Comparison of ENCODE assay signal across 9 mouse cellular contexts in the genomic region with DNA sequence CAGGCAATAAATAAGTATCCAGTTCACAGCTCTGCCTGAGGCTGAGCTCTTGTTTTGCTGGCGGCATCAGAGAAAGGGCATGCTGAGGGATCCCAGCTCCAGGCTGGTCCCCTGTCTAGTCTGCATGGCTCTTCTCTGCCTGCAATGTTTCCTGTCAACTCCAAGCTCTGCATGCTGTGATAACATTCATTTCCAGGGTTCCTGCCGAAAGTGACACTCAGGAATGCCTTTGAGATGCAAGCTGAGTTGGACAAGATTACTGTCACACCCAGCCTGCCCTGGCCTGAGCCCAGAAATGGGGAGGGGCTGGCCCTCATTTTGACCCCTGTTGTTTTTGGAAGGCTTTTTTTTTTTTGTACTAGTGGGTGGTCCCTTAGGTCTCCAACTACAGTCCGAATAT. TPM values are rescaled to one million over a fixed set of nuclear protein-coding genes. Genes with fewer than 3 reads are reported as not detected.
DNase-seq lines count a peak whose midpoint lies in the region; ATAC-seq and TF ChIP-seq lines count a peak whose summit lies in the region.
"Had no signal": no experiment of that assay in that cellular context is flagged by ENCODE, and none has a peak within 500 bp of the region (broad histone marks: within the 10 kb centered on the region; RNA-seq: fewer than 3 reads in every experiment).

No protein-coding gene starts in this region.

- peak; percentile 95 for DNase-seq in heart, adult 11 months
- DNase-seq in heart, adult 8-10 months (ENCODE audit: low spot score), result no peak
- peak; percentile 48 for DNase-seq in ES-E14 (ENCODE audit: low read depth, low spot score)
- DNase-seq in kidney, postnatal 4 days, result peak; percentile 81 to 86
- no peak for DNase-seq in frontal cortex, postnatal 36 days (ENCODE audit: low spot score in 2 of 2)
- DNase-seq in right cerebral cortex, adult 18-20 months, result no peak
- DNase-seq in right cerebral cortex, adult 2 months (ENCODE audit: low spot score in 2 of 2), result no peak

- 6% methylated on average over 3 of the region's 3 CpGs for WGBS in heart, embryonic 12.5 days

- in situ Hi-C loops in ES-E14 (cut with MboI; ENCODE audit: low sequenced_read_pairs in 2 of 2, unreplicated experiment in 2 of 2), result loop anchor here in 1 of 2 experiments (25.0 kb wide), 1 partner anchor 732 kb away; no protein-coding TSS in a partner anchor

- no peaks in the 10 kb centered on the region for H3K9me3 ChIP-seq in ES-E14 (ENCODE audit: control insufficient read depth, insufficient read depth, low read depth, low read length)
- H3K9me3 ChIP-seq in heart, embryonic 12.5 days (replicated peaks), result no peaks in the 10 kb centered on the region

- H3K4me3 ChIP-seq in ES-E14 (ENCODE audit: insufficient read depth in 1 of 2, low read depth in 1 of 2, low read length in 2 of 2, poor library complexity in 1 of 2, severe bottlenecking in 1 of 2), result no peak overlapping the region
- H3K4me3 ChIP-seq in heart, embryonic 12.5 days, result no peak overlapping the region

- no peak overlapping the region for H3K9ac ChIP-seq in ES-E14 (ENCODE audit: insufficient read depth, low read depth, low read length, poor library complexity, severe bottlenecking)
- no peak overlapping the region for H3K9ac ChIP-seq in heart, embryonic 12.5 days

- H3K4me1 ChIP-seq in ES-E14 (ENCODE audit: control insufficient read depth in 2 of 2, insufficient read depth in 2 of 2, low read length in 2 of 2, poor library complexity in 1 of 2), result peaks cover 0 to 2% of the 10 kb centered on the region in 2 experiments; a peak in 2 of 4 replicates
- peaks cover 23% of the 10 kb centered on the region for H3K4me1 ChIP-seq in heart, embryonic 12.5 days (replicated peaks)

- H3K27ac ChIP-seq in ES-E14 (ENCODE audit: insufficient read depth, low read depth, low read length, poor library complexity, severe bottlenecking), result no peak overlapping the region
- H3K27ac ChIP-seq in heart, embryonic 12.5 days (ENCODE audit: poor library complexity, severe bottlenecking), result peak overlapping the region; percentile 76

- H3K36me3 ChIP-seq in ES-E14 (ENCODE audit: control insufficient read depth, insufficient read depth, low read length, poor library complexity, severe bottlenecking), result no peaks in the 10 kb centered on the region
- no peaks in the 10 kb centered on the region for H3K36me3 ChIP-seq in heart, embryonic 12.5 days

- no peaks in the 10 kb centered on the region for H3K27me3 ChIP-seq in heart, embryonic 12.5 days (replicated peaks)

- peak; percentile 76 for ATAC-seq in heart, embryonic 12.5 days (ENCODE audit: insufficient number of reproducible peaks, low FRiP score)

- peak overlapping the region; percentile 42 for H3K4me2 ChIP-seq in heart, embryonic 12.5 days

TF ChIP-seq in ES-E14, 5 proteins besides CTCF, POLR2A, EP300 and RAD21:
- TF ChIP-seq ZC3H11A (IDR thresholded peaks at IDR 0.05; ENCODE audit: borderline replicate concordance, low read depth, low read length) (no peak), ZNF384 (IDR thresholded peaks at IDR 0.05; ENCODE audit: low read depth, low read length) (peak; percentile 93)

RNA-seq across cellular contexts. Expression of gene Itgb6, which starts 7.6 kb away (rescaled TPM):
- total RNA-seq in heart, adult 8-10 months (2022), result 10 to 100 TPM; 20.2 to 32.3 (median 24.9) TPM
- 0.04 and 0.26 TPM in 2 replicates for total RNA-seq in ES-E14 (2012; rRNA removed)
- 0.14 and 0.17 TPM in 2 replicates for polyA plus RNA-seq in heart, embryonic 12.5 days (2016; fragmentation: Nextera tagmentation; extraction: Ambion mirVana)
- total RNA-seq: hematopoietic stem cell, adult 5-6 weeks had no signal

Comparison
In these comparisons a context has a peak if more than half of its experiments do, and no peak if none do; other contexts are left out.
1. DNase-seq: peak in heart, adult 11 months (single experiment), ES-E14 (single experiment) and kidney, postnatal 4 days (2 of 2); none in heart, adult 8-10 months (single experiment), frontal cortex, postnatal 36 days (0 of 2), right cerebral cortex, adult 18-20 months (single experiment) and right cerebral cortex, adult 2 months (0 of 2).
2. RNA of gene Itgb6, which starts 7.6 kb away (total RNA-seq): 20.2 to 32.3 TPM in heart, adult 8-10 months; 0.04 to 0.26 TPM in ES-E14; every median in the first group is over 10 times any median in the second.